Mouse (Mus musculus): ENCODE data around the gene Nt5e. TPM values are rescaled to one million over a fixed set of nuclear protein-coding genes. Genes with fewer than 3 reads are reported as not detected.
A peak's percentile ranks its signal among the peaks of the same experiment; 100 is the strongest.

Gene Nt5e
- polyA plus RNA-seq, 1 experiment from 2014 or later: 21.0 TPM

DNA sequence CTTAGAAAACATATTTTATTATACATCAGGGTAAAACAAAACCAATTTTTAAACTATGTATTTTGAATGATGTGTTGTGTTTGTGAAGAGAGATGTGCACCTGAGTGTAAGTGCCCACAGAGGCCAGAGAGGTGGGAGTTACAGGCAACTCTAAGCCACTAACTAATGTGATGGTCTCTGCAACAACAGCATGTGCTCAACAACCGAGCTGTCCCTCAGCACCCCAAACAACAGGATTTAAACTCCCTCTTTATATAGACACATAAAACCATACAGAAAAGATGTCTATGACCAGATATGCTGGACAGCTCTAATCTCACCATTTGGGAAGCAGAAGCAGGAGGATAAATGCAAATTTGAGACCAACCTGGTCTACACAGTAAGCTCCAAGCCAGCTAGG is 53.5 kb downstream of the Nt5e start:
- no peak overlapping the region for H3K27ac ChIP-seq (ENCODE audit: low read depth, low read length)
- 90% methylated on average over 1 of the region's 1 CpGs for WGBS
- H3K4me2 ChIP-seq (replicated peaks; ENCODE audit: low read depth): no peak overlapping the region
- no peaks in the 10 kb centered on the region for H3K4me1 ChIP-seq (replicated peaks; ENCODE audit: control insufficient read depth, insufficient read depth, low read length)
- no peak for ATAC-seq
- no peak overlapping the region for H3K4me3 ChIP-seq (ENCODE audit: low read depth, low read length)
- H3K36me3 ChIP-seq (ENCODE audit: control insufficient read depth, insufficient read depth): peaks cover 48% of the 10 kb centered on the region
- H3K9ac ChIP-seq (ENCODE audit: low read depth, low read length): no peak overlapping the region
- H3K9me3 ChIP-seq (ENCODE audit: control insufficient read depth): no peaks in the 10 kb centered on the region
- TF ChIP-seq CTCF (IDR thresholded peaks at IDR 0.05; ENCODE audit: low read depth): no peak
- no peaks in the 10 kb centered on the region for H3K27me3 ChIP-seq (replicated peaks; ENCODE audit: control insufficient read depth, insufficient read depth, low read length)

GRCm38 (mm10) chr9:88388826-88389225 is 61.8 kb downstream of the Nt5e start:
- no peak for ATAC-seq

DNA sequence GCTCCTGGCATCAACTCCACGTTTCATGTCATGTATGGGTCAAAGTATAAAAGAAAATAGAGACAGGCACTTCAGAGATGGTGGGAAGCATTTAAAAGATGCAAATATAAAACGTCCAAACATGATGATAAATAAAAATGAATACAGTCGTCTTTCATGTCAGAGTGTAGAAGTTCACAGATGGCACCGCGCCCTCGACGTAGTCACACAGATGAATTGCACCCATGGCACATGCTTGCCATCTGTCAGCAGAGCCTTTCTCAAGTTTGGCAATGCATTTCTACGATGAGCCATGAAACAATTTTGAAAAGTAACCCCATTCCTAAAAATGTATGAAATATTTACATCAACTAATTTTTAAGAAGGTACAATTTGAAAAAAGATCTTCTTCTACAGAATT is 67.9 kb downstream of the Nt5e start:
- no peaks in the 10 kb centered on the region for H3K27me3 ChIP-seq (replicated peaks; ENCODE audit: control insufficient read depth, insufficient read depth, low read length)
- no peak overlapping the region for H3K4me2 ChIP-seq (replicated peaks; ENCODE audit: low read depth)
- H3K27ac ChIP-seq (ENCODE audit: low read depth, low read length): no peak overlapping the region
- H3K4me3 ChIP-seq (ENCODE audit: low read depth, low read length): no peak overlapping the region
- H3K4me1 ChIP-seq (replicated peaks; ENCODE audit: control insufficient read depth, insufficient read depth, low read length): no peaks in the 10 kb centered on the region
- no peak for ATAC-seq
- H3K36me3 ChIP-seq (ENCODE audit: control insufficient read depth, insufficient read depth): peaks cover 41% of the 10 kb centered on the region
- no peak overlapping the region for H3K9ac ChIP-seq (ENCODE audit: low read depth, low read length)
- H3K9me3 ChIP-seq (ENCODE audit: control insufficient read depth): no peaks in the 10 kb centered on the region
- 89% methylated on average over 8 of the region's 8 CpGs for WGBS
- no peak for TF ChIP-seq CTCF (IDR thresholded peaks at IDR 0.05; ENCODE audit: low read depth)

More at GRCm38 (mm10) chr9:88388826-88389225, 61.8 kb downstream of the Nt5e start:
- H3K9me3 ChIP-seq (ENCODE audit: control insufficient read depth): no peaks in the 10 kb centered on the region
- H3K27ac ChIP-seq (ENCODE audit: low read depth, low read length): no peak overlapping the region
- H3K4me1 ChIP-seq (replicated peaks; ENCODE audit: control insufficient read depth, insufficient read depth, low read length): no peaks in the 10 kb centered on the region
- no peak for TF ChIP-seq CTCF (IDR thresholded peaks at IDR 0.05; ENCODE audit: low read depth)
- H3K36me3 ChIP-seq (ENCODE audit: control insufficient read depth, insufficient read depth): peaks cover 39% of the 10 kb centered on the region
- H3K4me2 ChIP-seq (replicated peaks; ENCODE audit: low read depth): no peak overlapping the region
- H3K9ac ChIP-seq (ENCODE audit: low read depth, low read length): no peak overlapping the region
- H3K4me3 ChIP-seq (ENCODE audit: low read depth, low read length): no peak overlapping the region
- WGBS: 88% methylated on average over 5 of the region's 5 CpGs
- no peaks in the 10 kb centered on the region for H3K27me3 ChIP-seq (replicated peaks; ENCODE audit: control insufficient read depth, insufficient read depth, low read length)

GRCm38 (mm10) chr9:88398461-88398860 is 71.5 kb downstream of the Nt5e start:
- no peak overlapping the region for H3K4me3 ChIP-seq (ENCODE audit: low read depth, low read length)
- no peak overlapping the region for H3K4me2 ChIP-seq (replicated peaks; ENCODE audit: low read depth)
- H3K9ac ChIP-seq (ENCODE audit: low read depth, low read length): no peak overlapping the region
- 91% methylated on average over 1 of the region's 1 CpGs for WGBS
- no peaks in the 10 kb centered on the region for H3K9me3 ChIP-seq (ENCODE audit: control insufficient read depth)
- no peak overlapping the region for H3K27ac ChIP-seq (ENCODE audit: low read depth, low read length)
- no peak for ATAC-seq
- peak; percentile 51 for TF ChIP-seq CTCF (IDR thresholded peaks at IDR 0.05; ENCODE audit: low read depth)
- peaks cover 45% of the 10 kb centered on the region for H3K36me3 ChIP-seq (ENCODE audit: control insufficient read depth, insufficient read depth)
- no peaks in the 10 kb centered on the region for H3K4me1 ChIP-seq (replicated peaks; ENCODE audit: control insufficient read depth, insufficient read depth, low read length)
- H3K27me3 ChIP-seq (replicated peaks; ENCODE audit: control insufficient read depth, insufficient read depth, low read length): no peaks in the 10 kb centered on the region

DNA sequence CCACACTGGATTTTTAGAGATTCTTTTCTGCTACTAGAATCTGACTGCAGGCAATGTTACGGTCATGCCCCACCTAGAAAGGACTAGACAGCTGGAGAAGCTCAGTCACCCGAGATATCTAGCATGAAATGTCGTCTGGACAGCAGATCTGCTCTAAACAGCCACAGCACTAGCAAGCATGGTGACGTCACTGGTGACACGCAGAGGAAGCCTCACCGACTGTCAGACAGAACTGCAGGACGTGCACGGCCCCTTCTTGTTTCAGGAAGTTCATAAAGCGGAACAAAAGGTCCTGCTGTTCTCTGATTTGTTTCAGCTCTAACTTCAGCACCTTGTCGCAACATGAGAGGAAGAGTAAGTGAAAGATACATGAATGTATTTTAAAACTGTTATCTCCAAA is 77.1 kb downstream of the Nt5e start:
- Histone ChIP-seq H3K27ac (ENCODE audit: low read depth, low read length) (no peak overlapping the region), H3K27me3 (replicated peaks; ENCODE audit: control insufficient read depth, insufficient read depth, low read length) (no peaks in the 10 kb centered on the region), H3K9ac (ENCODE audit: low read depth, low read length) (no peak overlapping the region), H3K4me3 (ENCODE audit: low read depth, low read length) (no peak overlapping the region), H3K9me3 (ENCODE audit: control insufficient read depth) (no peaks in the 10 kb centered on the region), H3K4me2 (replicated peaks; ENCODE audit: low read depth) (no peak overlapping the region), H3K36me3 (ENCODE audit: control insufficient read depth, insufficient read depth) (peaks cover 27% of the 10 kb centered on the region), H3K4me1 (replicated peaks; ENCODE audit: control insufficient read depth, insufficient read depth, low read length) (no peaks in the 10 kb centered on the region)
- no peak for TF ChIP-seq CTCF (IDR thresholded peaks at IDR 0.05; ENCODE audit: low read depth)
- no peak for ATAC-seq
- WGBS: 77% methylated on average over 10 of the region's 10 CpGs

DNA sequence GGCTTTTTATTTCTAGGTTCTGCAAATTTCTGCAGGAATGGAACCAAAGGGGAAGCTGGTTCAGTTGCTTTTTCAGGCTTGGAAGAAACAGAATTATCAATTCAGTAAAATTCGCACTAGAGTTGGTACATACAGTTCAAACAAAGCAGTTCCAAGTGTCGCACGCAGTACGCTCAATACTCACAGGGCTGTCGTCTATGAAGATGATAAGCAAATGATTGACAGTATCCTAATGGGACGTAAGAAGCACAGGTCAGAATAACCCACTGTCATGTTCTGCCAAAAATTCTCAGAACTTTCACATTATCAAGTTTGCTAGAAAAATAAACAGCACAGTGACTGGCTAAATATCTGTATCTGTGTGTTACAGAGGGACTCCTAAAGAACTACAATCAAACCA is 77.5 kb downstream of the Nt5e start:
- TF ChIP-seq CTCF (IDR thresholded peaks at IDR 0.05; ENCODE audit: low read depth): no peak
- Histone ChIP-seq H3K9ac (ENCODE audit: low read depth, low read length) (no peak overlapping the region), H3K4me1 (replicated peaks; ENCODE audit: control insufficient read depth, insufficient read depth, low read length) (no peaks in the 10 kb centered on the region)

DNA sequence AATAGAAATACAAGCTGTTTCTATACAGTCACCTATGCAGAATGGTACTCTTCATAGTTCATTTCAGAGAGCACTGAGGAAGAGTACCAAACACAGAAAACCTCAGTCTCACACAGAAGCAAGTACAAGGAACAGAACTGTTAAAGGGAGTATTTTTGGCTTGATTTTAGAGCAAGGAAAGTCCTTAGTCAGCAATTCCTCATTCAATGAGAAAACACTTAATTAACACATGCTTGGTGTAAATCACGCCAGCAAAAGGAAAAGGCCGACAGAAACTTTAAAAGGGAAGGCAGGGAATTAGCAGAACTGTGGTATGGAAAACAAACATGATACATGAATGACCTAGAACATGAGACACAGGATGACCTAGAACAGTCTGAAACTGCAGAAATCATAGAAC is 83.0 kb downstream of the Nt5e start:
- no peaks in the 10 kb centered on the region for H3K27me3 ChIP-seq (replicated peaks; ENCODE audit: control insufficient read depth, insufficient read depth, low read length)
- H3K36me3 ChIP-seq (ENCODE audit: control insufficient read depth, insufficient read depth): peaks cover 14% of the 10 kb centered on the region
- no peak overlapping the region for H3K9ac ChIP-seq (ENCODE audit: low read depth, low read length)
- WGBS: 99% methylated on average over 2 of the region's 2 CpGs
- H3K4me3 ChIP-seq (ENCODE audit: low read depth, low read length): no peak overlapping the region
- no peaks in the 10 kb centered on the region for H3K9me3 ChIP-seq (ENCODE audit: control insufficient read depth)
- no peak for ATAC-seq
- no peaks in the 10 kb centered on the region for H3K4me1 ChIP-seq (replicated peaks; ENCODE audit: control insufficient read depth, insufficient read depth, low read length)
- H3K4me2 ChIP-seq (replicated peaks; ENCODE audit: low read depth): no peak overlapping the region
- TF ChIP-seq CTCF (IDR thresholded peaks at IDR 0.05; ENCODE audit: low read depth): no peak
- no peak overlapping the region for H3K27ac ChIP-seq (ENCODE audit: low read depth, low read length)

More for the DNA sequence above, 77.5 kb downstream of the Nt5e start:
- Histone ChIP-seq H3K36me3 (ENCODE audit: control insufficient read depth, insufficient read depth) (peaks cover 27% of the 10 kb centered on the region), H3K4me3 (ENCODE audit: low read depth, low read length) (no peak overlapping the region), H3K4me2 (replicated peaks; ENCODE audit: low read depth) (no peak overlapping the region), H3K27me3 (replicated peaks; ENCODE audit: control insufficient read depth, insufficient read depth, low read length) (no peaks in the 10 kb centered on the region), H3K27ac (ENCODE audit: low read depth, low read length) (no peak overlapping the region), H3K9me3 (ENCODE audit: control insufficient read depth) (no peaks in the 10 kb centered on the region)
- no peak for ATAC-seq
- WGBS: 88% methylated on average over 6 of the region's 6 CpGs

Measured in intestine, postnatal 0 days (tissue).